Mouse (Mus musculus) heart, embryonic 10.5 days (tissue): Measurements from ENCODE around the gene Nin. TPM values are rescaled to one million over a fixed set of nuclear protein-coding genes. Genes with fewer than 3 reads are reported as not detected.
"Not testable (repeated sequence)": the region's sequence is repeated elsewhere in the genome, so short reads cannot be mapped to it uniquely, and the experiment has no call there.

Experiments used
- DNase-seq: peaks from one replicate; pipeline ENCODE4 v3.0.0-alpha.2; 2017; ENCODE audit warnings: low spot score
- H3K27ac ChIP-seq: fragments of 300-500 bp; sonication (generic); 2 replicates; pipeline ENCODE4 v1.5.1; 2016; ENCODE audit warnings: mild to moderate bottlenecking
- H3K27me3 ChIP-seq: fragments of 300-500 bp; sonication (generic); 2 replicates; pipeline ENCODE4 v1.6.1; 2016; ENCODE audit warnings: mild to moderate bottlenecking; ENCODE audit not compliant: poor library complexity, insufficient read depth, severe bottlenecking
- H3K36me3 ChIP-seq: fragments of 300-500 bp; sonication (generic); 2 replicates; pipeline ENCODE4 v1.6.1; 2016; ENCODE audit warnings: mild to moderate bottlenecking, moderate library complexity
- H3K4me1 ChIP-seq: fragments of 300-500 bp; sonication (generic); 2 replicates; pipeline ENCODE4 v1.6.1; 2016; ENCODE audit warnings: mild to moderate bottlenecking
- H3K4me3 ChIP-seq: fragments of 300-500 bp; sonication (generic); 2 replicates; pipeline ENCODE4 v1.5.1; 2016; ENCODE audit warnings: mild to moderate bottlenecking, moderate library complexity
- H3K9me3 ChIP-seq: fragments of 300-500 bp; sonication (generic); 2 replicates; pipeline ENCODE4 v1.6.1; 2016; ENCODE audit warnings: mild to moderate bottlenecking, moderate library complexity
- WGBS: fragments of 180-500 bp; shearing (Covaris S2); methylation state at CpG from one replicate; pipeline ENCODE4 v1.1.7; 2016; 5-methylcytosine and 5-hydroxymethylcytosine counted together
- polyA plus RNA-seq: library from polyadenylated mRNA; unstranded; fragments of >200 nt; fragmentation: Nextera tagmentation; extraction: Ambion mirVana; gene quantifications from 2 replicates; pipeline ENCODE4 v1.2.1, GENCODE M21; 2016

The Nin gene
- polyA plus RNA-seq: 5.9 and 9.1 TPM in 2 replicates

- Histone ChIP-seq H3K4me3 (peak within 1 kb of the TSS; percentile 98; the same call in 1 of the 2 replicates), H3K9me3 (no peaks in the 10 kb centered on the region), H3K36me3 (no peaks in the 10 kb centered on the region), H3K4me1 (peaks cover 23% of the 10 kb centered on the region; the same call in 1 of the 2 replicates), H3K27me3 (peaks cover 32% of the 10 kb centered on the region), H3K27ac (no peak within 1 kb of the TSS)
- no peak for DNase-seq
- 62% methylated on average over 11 of the region's 11 CpGs for WGBS
Measured at GRCm38 (mm10) chr12:70113351-70113750, at the start of gene Nin. Gene Nin, minus strand, starts transcription at chr12:70113717.

GRCm38 (mm10) chr12:70161057-70161456, 47.5 kb upstream of the Nin start:
- 0 out of 2 replicates have a peak, but pooled peaks cover 3% of the 10 kb centered on the region for H3K27me3 ChIP-seq
- 76% methylated on average over 5 of the region's 5 CpGs for WGBS
- no peak overlapping the region for H3K27ac ChIP-seq
- no peak for DNase-seq
- no peak overlapping the region for H3K4me3 ChIP-seq
- H3K36me3 ChIP-seq: no peaks in the 10 kb centered on the region
- H3K9me3 ChIP-seq: no peaks in the 10 kb centered on the region
- 0 out of 2 replicates have a peak, but pooled peaks cover 5% of the 10 kb centered on the region for H3K4me1 ChIP-seq

- 0 out of 2 replicates have a peak, but pooled peaks cover 3% of the 10 kb centered on the region for H3K27me3 ChIP-seq
- no peak for DNase-seq
- no peaks in the 10 kb centered on the region for H3K36me3 ChIP-seq
- peaks cover 9% of the 10 kb centered on the region for H3K4me1 ChIP-seq
- H3K4me3 ChIP-seq: no peak overlapping the region
- WGBS: 56% methylated on average over 5 of the region's 5 CpGs
- no peaks in the 10 kb centered on the region for H3K9me3 ChIP-seq
- H3K27ac ChIP-seq: no peak overlapping the region
Measured at GRCm38 (mm10) chr12:70157292-70158066, 44.0 kb upstream of the Nin start.

GRCm38 (mm10) chr12:70156222-70156621, 42.7 kb upstream of the Nin start:
- Histone ChIP-seq H3K27ac (no peak overlapping the region), H3K9me3 (no peaks in the 10 kb centered on the region), H3K36me3 (no peaks in the 10 kb centered on the region), H3K4me1 (peaks cover 11% of the 10 kb centered on the region), H3K27me3 (0 out of 2 replicates have a peak, but pooled peaks cover 3% of the 10 kb centered on the region), H3K4me3 (no peak overlapping the region)
- 78% methylated on average over 6 of the region's 6 CpGs for WGBS
- DNase-seq: no peak

- no peak within 1 kb of the TSS for H3K4me3 ChIP-seq
- no peak within 1 kb of the TSS for H3K27ac ChIP-seq
- WGBS: 40% methylated on average over 3 of the region's 3 CpGs
- 0 out of 2 replicates have a peak, but pooled peaks cover 2% of the 10 kb centered on the region for H3K27me3 ChIP-seq
- no peaks in the 10 kb centered on the region for H3K9me3 ChIP-seq
- no peaks in the 10 kb centered on the region for H3K36me3 ChIP-seq
- peaks cover 12% of the 10 kb centered on the region for H3K4me1 ChIP-seq
- no peak for DNase-seq
Measured at GRCm38 (mm10) chr12:70153842-70154241, 40.3 kb upstream of the Nin start, which contains the start of gene Abhd12b. Gene Abhd12b, plus strand, starts transcription at chr12:70154142.

GRCm38 (mm10) chr12:70148631-70149265, 35.2 kb upstream of the Nin start:
- Histone ChIP-seq H3K4me1 (peaks cover 24% of the 10 kb centered on the region), H3K27ac (peak overlapping the region; percentile 70; the same call in 1 of the 2 replicates), H3K9me3 (no peaks in the 10 kb centered on the region), H3K4me3 (peak overlapping the region; percentile 54), H3K27me3 (no peaks in the 10 kb centered on the region), H3K36me3 (no peaks in the 10 kb centered on the region)
- DNase-seq: no peak
- WGBS: 13% methylated on average over 11 of the region's 11 CpGs

- WGBS: 9% methylated on average over 13 of the region's 13 CpGs
- no peaks in the 10 kb centered on the region for H3K36me3 ChIP-seq
- no peak for DNase-seq
Measured at GRCm38 (mm10) chr12:70147986-70148630, 34.6 kb upstream of the Nin start.

GRCm38 (mm10) chr12:70145586-70145985, 32.1 kb upstream of the Nin start:
- Histone ChIP-seq H3K27me3 (no peaks in the 10 kb centered on the region), H3K4me1 (peaks cover 18% of the 10 kb centered on the region), H3K27ac (no peak overlapping the region), H3K36me3 (no peaks in the 10 kb centered on the region), H3K4me3 (no peak overlapping the region), H3K9me3 (no peaks in the 10 kb centered on the region)
- WGBS: 88% methylated on average over 6 of the region's 6 CpGs
- DNase-seq: no peak

More at GRCm38 (mm10) chr12:70147986-70148630, 34.6 kb upstream of the Nin start:
- peak overlapping the region; percentile 54 for H3K4me3 ChIP-seq
- peak overlapping the region; percentile 70 for H3K27ac ChIP-seq
- peaks cover 24% of the 10 kb centered on the region for H3K4me1 ChIP-seq
- no peaks in the 10 kb centered on the region for H3K27me3 ChIP-seq
- no peaks in the 10 kb centered on the region for H3K9me3 ChIP-seq

- H3K27me3 ChIP-seq: no peaks in the 10 kb centered on the region
- H3K27ac ChIP-seq: peak overlapping the region; percentile 75; the same call in 1 of the 2 replicates
- peaks cover 18% of the 10 kb centered on the region for H3K4me1 ChIP-seq
- WGBS: 47% methylated on average over 20 of the region's 20 CpGs
- H3K4me3 ChIP-seq: no peak overlapping the region
- no peaks in the 10 kb centered on the region for H3K9me3 ChIP-seq
- DNase-seq: no peak
- H3K36me3 ChIP-seq: no peaks in the 10 kb centered on the region
Measured at GRCm38 (mm10) chr12:70144637-70145448, 31.3 kb upstream of the Nin start.

GRCm38 (mm10) chr12:70144106-70144587, 30.6 kb upstream of the Nin start:
- 6% methylated on average over 3 of the region's 3 CpGs for WGBS
- H3K27ac ChIP-seq: peak overlapping the region; percentile 74
- not testable (repeated sequence) for DNase-seq

GRCm38 (mm10) chr12:70140993-70141576, 27.6 kb upstream of the Nin start:
- Histone ChIP-seq H3K4me3 (no peak overlapping the region), H3K36me3 (no peaks in the 10 kb centered on the region), H3K27ac (no peak overlapping the region), H3K4me1 (peaks cover 9% of the 10 kb centered on the region), H3K9me3 (no peaks in the 10 kb centered on the region), H3K27me3 (no peaks in the 10 kb centered on the region)
- no peak for DNase-seq
- WGBS: 81% methylated on average over 5 of the region's 5 CpGs

More at GRCm38 (mm10) chr12:70144106-70144587, 30.6 kb upstream of the Nin start:
- H3K4me1 ChIP-seq: peaks cover 18% of the 10 kb centered on the region
- H3K4me3 ChIP-seq, H3K27me3 ChIP-seq, H3K36me3 ChIP-seq, H3K9me3 ChIP-seq: not testable (repeated sequence)

GRCm38 (mm10) chr12:70140542-70140941, 27.0 kb upstream of the Nin start:
- Histone ChIP-seq H3K4me1 (peaks cover 9% of the 10 kb centered on the region), H3K27ac (no peak overlapping the region), H3K9me3 (no peaks in the 10 kb centered on the region), H3K36me3 (no peaks in the 10 kb centered on the region), H3K4me3 (no peak overlapping the region), H3K27me3 (no peaks in the 10 kb centered on the region)
- WGBS: 93% methylated on average over 5 of the region's 5 CpGs
- no peak for DNase-seq
